Mouse (Mus musculus) heart, embryonic 14.5 days (tissue): ENCODE data around the gene Dio3. TPM values are rescaled to one million over a fixed set of nuclear protein-coding genes. Genes with fewer than 3 reads are reported as not detected.

Experiments
- ATAC-seq: fragments of 200-750 bp; cut with Nextera tagmentation; 2 replicates; pipeline ENCODE4 v1.8.0; 2017; ENCODE audit warnings: low read depth, moderate TSS enrichment; ENCODE audit not compliant: insufficient number of reproducible peaks, insufficient read depth, low FRiP score
- H3K27ac ChIP-seq, 2 experiments: fragments of 200-500 bp in 1 of 2; fragments of 300-500 bp in 1 of 2; sonication (generic) in 1 of 2; replicated peaks in 1 of 2; 2 replicates each; pipeline ENCODE4 v1.5.1; 2012 to 2014; ENCODE audit warnings: low read depth in 2 of 2, low read length in 2 of 2, control low read depth in 1 of 2, mild to moderate bottlenecking in 1 of 2, mixed read lengths in 1 of 2; ENCODE audit not compliant: control insufficient read depth in 1 of 2, insufficient read depth in 1 of 2
- H3K27me3 ChIP-seq: fragments of 300-500 bp; sonication (generic); 2 replicates; pipeline ENCODE4 v1.6.1; 2014; ENCODE audit warnings: mild to moderate bottlenecking, low read length, control low read depth; ENCODE audit not compliant: control insufficient read depth, insufficient read depth
- H3K36me3 ChIP-seq: fragments of 300-500 bp; sonication (generic); 2 replicates; pipeline ENCODE4 v1.6.1; 2014; ENCODE audit warnings: mild to moderate bottlenecking, control low read depth, low read length, mixed read lengths; ENCODE audit not compliant: control insufficient read depth, insufficient read depth
- H3K4me1 ChIP-seq, 2 experiments: fragments of 200-500 bp in 1 of 2; fragments of 300-500 bp in 1 of 2; sonication (generic) in 1 of 2; 2 replicates each; pipeline ENCODE4 v1.6.1; 2012 to 2014; ENCODE audit warnings: low read length in 2 of 2, control low read depth in 1 of 2, mixed read lengths in 1 of 2; ENCODE audit not compliant: control insufficient read depth in 2 of 2, insufficient read depth in 2 of 2
- H3K4me2 ChIP-seq: fragments of 300-500 bp; sonication (generic); 2 replicates; pipeline ENCODE4 v1.6.1; 2014; ENCODE audit warnings: mild to moderate bottlenecking, low read length
- H3K4me3 ChIP-seq, 2 experiments: fragments of 200-500 bp in 1 of 2; fragments of 300-500 bp in 1 of 2; sonication (generic) in 1 of 2; 2 replicates each; pipeline ENCODE4 v1.5.1; 2012 to 2014; ENCODE audit warnings: low read length in 2 of 2, mild to moderate bottlenecking in 2 of 2, control low read depth in 1 of 2, low read depth in 1 of 2, moderate library complexity in 1 of 2; ENCODE audit not compliant: control insufficient read depth in 1 of 2, insufficient read depth in 1 of 2
- H3K9ac ChIP-seq: fragments of 300-500 bp; sonication (generic); 2 replicates; pipeline ENCODE4 v1.6.1; 2014; ENCODE audit warnings: mild to moderate bottlenecking, low read length
- H3K9me3 ChIP-seq: fragments of 300-500 bp; sonication (generic); 2 replicates; pipeline ENCODE4 v1.6.1; 2016; ENCODE audit warnings: low read length, control low read depth; ENCODE audit not compliant: control insufficient read depth
- WGBS: fragments of 180-500 bp; shearing (Covaris S2); extraction: QIAGEN DNeasy Blood & Tissue Kit; methylation state at CpG from one replicate; pipeline ENCODE4 v1.1.7; 2014; 5-methylcytosine and 5-hydroxymethylcytosine counted together
- polyA plus RNA-seq: library from polyadenylated mRNA; unstranded; fragments of >200 nt; fragmentation: Nextera tagmentation; extraction: Ambion mirVana; gene quantifications from 2 replicates; pipeline ENCODE4 v1.2.1, GENCODE M21; 2014

Dio3 gene
- polyA plus RNA-seq, 1 experiment from 2014 or later, result not detected

GRCm38 (mm10) chr12:110277259-110277964 is 1.5 kb upstream of the Dio3 start:
- Histone ChIP-seq H3K4me2 (peak overlapping the region; percentile 62), H3K36me3 (no peaks in the 10 kb centered on the region), H3K27ac (no peak overlapping the region), H3K9me3 (no peaks in the 10 kb centered on the region), H3K4me3 (peak overlapping the region in 1 of 2 experiments; percentile 40; a peak in 2 of 4 replicates), H3K9ac (no peak overlapping the region), H3K27me3 (peaks cover 93% of the 10 kb centered on the region), H3K4me1 (peaks cover 0 to 6% of the 10 kb centered on the region in 2 experiments; a peak in 2 of 4 replicates)
- 3% methylated on average over 33 of the region's 33 CpGs for WGBS
- no peak for ATAC-seq

GRCm38 (mm10) chr12:110277965-110278307 is 932 bp upstream of the Dio3 start:
- no peaks in the 10 kb centered on the region for H3K36me3 ChIP-seq
- peak overlapping the region; percentile 62 for H3K4me2 ChIP-seq
- 1% methylated on average over 50 of the region's 58 CpGs for WGBS
- H3K4me1 ChIP-seq, result peaks cover 0 to 6% of the 10 kb centered on the region in 2 experiments; a peak in 2 of 4 replicates
- H3K9ac ChIP-seq, result no peak overlapping the region
- no peak for ATAC-seq
- H3K9me3 ChIP-seq, result no peaks in the 10 kb centered on the region
- peaks cover 99% of the 10 kb centered on the region for H3K27me3 ChIP-seq
- H3K4me3 ChIP-seq, result peak overlapping the region; percentile 24 to 40; a peak in 3 of 4 replicates
- no peak overlapping the region for H3K27ac ChIP-seq

GRCm38 (mm10) chr12:110280373-110280772 is 1.5 kb downstream of the Dio3 start:
- Histone ChIP-seq H3K27ac (no peak overlapping the region), H3K4me3 (no peak overlapping the region), H3K4me2 (no peak overlapping the region), H3K9me3 (no peaks in the 10 kb centered on the region), H3K4me1 (peaks cover 0 to 6% of the 10 kb centered on the region in 2 experiments; a peak in 2 of 4 replicates), H3K36me3 (no peaks in the 10 kb centered on the region), H3K9ac (no peak overlapping the region), H3K27me3 (peaks cover 95% of the 10 kb centered on the region)
- ATAC-seq, result no peak
- 1% methylated on average over 22 of the region's 22 CpGs for WGBS

GRCm38 (mm10) chr12:110283792-110284191 is 4.9 kb downstream of the Dio3 start:
- no peaks in the 10 kb centered on the region for H3K36me3 ChIP-seq
- H3K27me3 ChIP-seq, result peaks cover 76% of the 10 kb centered on the region
- H3K27ac ChIP-seq, result no peak overlapping the region
- no peaks in the 10 kb centered on the region; a peak in 1 of 4 replicates for H3K4me1 ChIP-seq
- H3K9ac ChIP-seq, result no peak overlapping the region
- 14% methylated on average over 4 of the region's 4 CpGs for WGBS
- H3K4me2 ChIP-seq, result no peak overlapping the region
- no peak overlapping the region for H3K4me3 ChIP-seq
- H3K9me3 ChIP-seq, result no peaks in the 10 kb centered on the region
- ATAC-seq, result no peak

GRCm38 (mm10) chr12:110292816-110293215 is 13.9 kb downstream of the Dio3 start:
- H3K4me2 ChIP-seq, result no peak overlapping the region
- peaks cover 9% of the 10 kb centered on the region; the same call in 1 of the 2 replicates for H3K27me3 ChIP-seq
- no peak overlapping the region for H3K9ac ChIP-seq
- WGBS, result 66% methylated on average over 5 of the region's 5 CpGs
- no peaks in the 10 kb centered on the region for H3K9me3 ChIP-seq
- H3K4me1 ChIP-seq, result no peaks in the 10 kb centered on the region
- no peaks in the 10 kb centered on the region for H3K36me3 ChIP-seq
- no peak overlapping the region for H3K4me3 ChIP-seq
- H3K27ac ChIP-seq, result no peak overlapping the region
- no peak for ATAC-seq

- Histone ChIP-seq H3K4me2 (no peak overlapping the region), H3K9me3 (no peaks in the 10 kb centered on the region), H3K9ac (no peak overlapping the region), H3K4me3 (no peak overlapping the region), H3K36me3 (no peaks in the 10 kb centered on the region), H3K27me3 (peaks cover 9% of the 10 kb centered on the region; the same call in 1 of the 2 replicates), H3K27ac (no peak overlapping the region), H3K4me1 (no peaks in the 10 kb centered on the region)
- WGBS, result 77% methylated on average over 16 of the region's 16 CpGs
- no peak for ATAC-seq
Observed at GRCm38 (mm10) chr12:110294891-110295290, 16.0 kb downstream of the Dio3 start.

- H3K4me3 ChIP-seq, result no peak overlapping the region
- no peak for ATAC-seq
- no peak overlapping the region for H3K9ac ChIP-seq
- no peaks in the 10 kb centered on the region for H3K36me3 ChIP-seq
- H3K27me3 ChIP-seq, result no peaks in the 10 kb centered on the region
- no peaks in the 10 kb centered on the region for H3K4me1 ChIP-seq
- no peak overlapping the region for H3K4me2 ChIP-seq
- H3K9me3 ChIP-seq, result 0 out of 2 replicates have a peak, but pooled peaks cover 3% of the 10 kb centered on the region
- H3K27ac ChIP-seq, result no peak overlapping the region
- 37% methylated on average over 11 of the region's 11 CpGs for WGBS
Observed at GRCm38 (mm10) chr12:110298653-110299052, 19.8 kb downstream of the Dio3 start.

- Histone ChIP-seq H3K36me3 (no peaks in the 10 kb centered on the region), H3K27me3 (no peaks in the 10 kb centered on the region), H3K4me3 (no peak overlapping the region), H3K9me3 (0 out of 2 replicates have a peak, but pooled peaks cover 8% of the 10 kb centered on the region), H3K4me2 (no peak overlapping the region), H3K4me1 (no peaks in the 10 kb centered on the region), H3K27ac (no peak overlapping the region), H3K9ac (no peak overlapping the region)
- 84% methylated on average over 27 of the region's 27 CpGs for WGBS
- ATAC-seq, result no peak
Observed at GRCm38 (mm10) chr12:110319696-110320095, 40.8 kb downstream of the Dio3 start.
